In the genomic region with DNA sequence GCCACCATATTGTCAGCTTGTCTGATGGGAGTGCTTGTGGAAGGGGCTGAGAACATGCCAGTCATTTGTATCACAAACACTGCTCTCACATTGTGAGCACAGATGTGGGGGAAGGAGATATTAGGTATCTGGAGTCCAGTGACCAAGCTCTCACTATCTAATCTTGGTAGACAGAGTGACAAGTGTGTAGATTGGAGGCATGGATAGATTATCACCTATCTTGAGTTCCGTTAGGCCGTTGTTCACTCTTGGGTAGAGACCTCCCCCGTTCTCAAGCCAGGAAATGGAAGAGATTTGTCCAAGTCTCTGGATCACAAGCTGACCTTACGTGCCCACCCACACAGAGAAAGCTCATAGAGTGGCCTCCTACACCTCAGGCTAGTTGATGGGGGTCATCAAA, we compare ENCODE assay signal across 21 mouse cellular contexts.
A peak's percentile ranks its signal among the peaks of the same experiment; 100 is the strongest.
DNase-seq lines count a peak whose midpoint lies in the region; ATAC-seq and TF ChIP-seq lines count a peak whose summit lies in the region.
"Had no signal": no experiment of that assay in that cellular context is flagged by ENCODE, and none has a peak within 500 bp of the region (broad histone marks: within the 10 kb centered on the region; RNA-seq: fewer than 3 reads in every experiment).

No protein-coding gene starts in this region.

- peak; percentile 38 for ATAC-seq in megakaryocyte progenitor cell, adult 5-6 weeks (replicated peaks; ENCODE audit: poor library complexity)
- peak; percentile 60; the same call in 1 of the 2 replicates for ATAC-seq in megakaryocyte-erythroid progenitor cell, adult 5-6 weeks (replicated peaks; ENCODE audit: low FRiP score, low TSS enrichment, poor library complexity, severe bottlenecking)
- ATAC-seq: activated CD4-positive, CD25-positive, alpha-beta regulatory T cell, adult 4 months; CD4-positive, CD25-positive, alpha-beta regulatory T cell, adult 4 months; Patski had no signal

- H3K4me1 ChIP-seq in MEL (ENCODE audit: control insufficient read depth in 1 of 2, insufficient read depth in 2 of 2, low read length in 2 of 2), result peaks cover 14 to 44% of the 10 kb centered on the region in 2 experiments

- no peaks in the 10 kb centered on the region for H3K9me3 ChIP-seq in MEL (replicated peaks; ENCODE audit: insufficient read depth, low read length)

- TF ChIP-seq POLR2A in MEL (IDR thresholded peaks at IDR 0.05; ENCODE audit: control insufficient read depth in 1 of 2, insufficient read depth in 1 of 2, low read depth in 1 of 2, low read length in 2 of 2, poor library complexity in 1 of 2), result no peak; a peak in 1 of 4 replicates

- peak; percentile 95 to 99 for TF ChIP-seq EP300 in MEL (IDR thresholded peaks at IDR 0.05; ENCODE audit: low read depth in 1 of 2, low read length in 2 of 2)

- no peak for TF ChIP-seq RAD21 in MEL (IDR thresholded peaks at IDR 0.05; ENCODE audit: low read depth, low read length)

- peak; percentile 59 for DNase-seq in MEL (ENCODE audit: low read depth, low spot score)
- DNase-seq in left cerebral cortex, postnatal 36 days (ENCODE audit: low spot score in 2 of 2), result no peak
- DNase-seq in adrenal gland, postnatal 36 days, result no peak
- no peak for DNase-seq in lung, postnatal 14 days
- DNase-seq: adrenal gland, adult 2 months; adrenal gland, adult 8-10 months; adrenal gland, postnatal 10 days; adrenal gland, postnatal 14 days; adrenal gland, postnatal 25 days; B cell, adult 2 months; cerebellum, adult 11 months; cerebellum, adult 11-12 months; cerebellum, adult 18-20 months; cerebellum, adult 2 months; cerebellum, adult 8-10 months had no signal

- H3K27ac ChIP-seq in MEL (ENCODE audit: control insufficient read depth, low read depth, low read length), result peak overlapping the region; percentile 60

- peaks cover 0 to 25% of the 10 kb centered on the region in 2 experiments; a peak in 2 of 4 replicates for H3K36me3 ChIP-seq in MEL (ENCODE audit: control insufficient read depth in 1 of 2, insufficient read depth in 2 of 2, low read length in 2 of 2)
- H3K36me3 ChIP-seq: G1E had no signal

- intact Hi-C loops in left cerebral cortex, postnatal 36 days (cut with DNase I), result no loop called here

- no peaks in the 10 kb centered on the region for H3K79me2 ChIP-seq in MEL (ENCODE audit: control insufficient read depth, insufficient read depth, low read length, poor library complexity)

- no peaks in the 10 kb centered on the region for H3K27me3 ChIP-seq in MEL (ENCODE audit: control insufficient read depth in 1 of 2, insufficient read depth in 2 of 2, low read length in 2 of 2)
- H3K27me3 ChIP-seq: Patski had no signal

- no peak for TF ChIP-seq CTCF in MEL (IDR thresholded peaks at IDR 0.05 in 2 of 3, conservative IDR thresholded peaks at IDR 0.05 in 1 of 3; ENCODE audit: control insufficient read depth in 1 of 3, insufficient read depth in 1 of 3, low read depth in 2 of 3, low read length in 3 of 3, poor library complexity in 1 of 3, severe bottlenecking in 1 of 3)

- H3K4me3 ChIP-seq in MEL (ENCODE audit: control insufficient read depth in 1 of 2, insufficient read depth in 1 of 2, low read depth in 2 of 2, low read length in 2 of 2), result no peak overlapping the region

- H3K9ac ChIP-seq in MEL (ENCODE audit: control insufficient read depth, low read depth, low read length, poor library complexity, severe bottlenecking), result no peak overlapping the region

TF ChIP-seq in MEL, 35 proteins besides CTCF, POLR2A, EP300 and RAD21:
- TF ChIP-seq UBTF (IDR thresholded peaks at IDR 0.05; ENCODE audit: borderline replicate concordance, insufficient read depth, low read depth, low read length) (no peak), ZMIZ1 (IDR thresholded peaks at IDR 0.05; ENCODE audit: low read depth, low read length) (no peak), CHD2 (IDR thresholded peaks at IDR 0.05; ENCODE audit: low read length) (no peak), GABPA (IDR thresholded peaks at IDR 0.05; ENCODE audit: low read depth, low read length) (no peak), ZC3H11A (IDR thresholded peaks at IDR 0.05; ENCODE audit: low read depth, low read length) (no peak), ZKSCAN1 (IDR thresholded peaks at IDR 0.05; ENCODE audit: low read depth, low read length) (no peak), KAT2A (conservative IDR thresholded peaks at IDR 0.05; ENCODE audit: low read depth, low read length) (peak; percentile 51), TAL1 (IDR thresholded peaks at IDR 0.05; ENCODE audit: low read length) (no peak), HCFC1 (IDR thresholded peaks at IDR 0.05; ENCODE audit: low read depth, low read length) (0 out of 2 replicates have a peak, but pooled peaks have one; percentile 19), MYC (IDR thresholded peaks at IDR 0.05; ENCODE audit: low read depth, low read length) (0 out of 2 replicates have a peak, but pooled peaks have one; percentile 35), CHD1 (IDR thresholded peaks at IDR 0.05; ENCODE audit: low read depth, low read length) (no peak), TCF12 (IDR thresholded peaks at IDR 0.05; ENCODE audit: low read depth, low read length) (peak; percentile 95), NELFE (IDR thresholded peaks at IDR 0.05; ENCODE audit: low read depth, low read length) (no peak; the same call in 1 of the 2 replicates), MYB (IDR thresholded peaks at IDR 0.05; ENCODE audit: low read depth, low read length) (peak; percentile 96), SMC3 (IDR thresholded peaks at IDR 0.05; ENCODE audit: low read depth, low read length) (no peak), MAX (IDR thresholded peaks at IDR 0.05; ENCODE audit: low read length) (peak; percentile 39; the same call in 1 of the 2 replicates), MAZ (IDR thresholded peaks at IDR 0.05; ENCODE audit: low read depth, low read length) (0 out of 2 replicates have a peak, but pooled peaks have one; percentile 36), POLR2AphosphoS5 (IDR thresholded peaks at IDR 0.05; ENCODE audit: borderline replicate concordance, low read depth, low read length) (no peak), MEF2A (IDR thresholded peaks at IDR 0.05; ENCODE audit: extremely low read depth, insufficient replicate concordance, low read depth, low read length, poor library complexity, severe bottlenecking) (no peak), BHLHE40 (IDR thresholded peaks at IDR 0.05; ENCODE audit: borderline replicate concordance, low read depth, low read length) (peak; percentile 58; the same call in 1 of the 2 replicates), E2F4 (IDR thresholded peaks at IDR 0.05; ENCODE audit: borderline replicate concordance, low read depth, low read length) (0 out of 2 replicates have a peak, but pooled peaks have one; percentile 55), ELF1 (IDR thresholded peaks at IDR 0.05; ENCODE audit: low read depth, low read length) (no peak), POLR2AphosphoS2 (IDR thresholded peaks at IDR 0.05; ENCODE audit: low read length) (no peak), USF1 (IDR thresholded peaks at IDR 0.05; ENCODE audit: low read depth, low read length) (no peak), GATA1 (IDR thresholded peaks at IDR 0.05; ENCODE audit: low read depth, low read length) (peak; percentile 97), RCOR1 (IDR thresholded peaks at IDR 0.05; ENCODE audit: low read depth, low read length) (peak; percentile 68), SIN3A (IDR thresholded peaks at IDR 0.05; ENCODE audit: low read length) (peak; percentile 94), MAFK (IDR thresholded peaks at IDR 0.05; ENCODE audit: borderline replicate concordance, low read depth, low read length) (0 out of 2 replicates have a peak, but pooled peaks have one; percentile 21), USF2 (IDR thresholded peaks at IDR 0.05; ENCODE audit: borderline replicate concordance in 1 of 2, insufficient read depth in 1 of 2, low read depth in 1 of 2, low read length in 2 of 2) (no peak), TBP (IDR thresholded peaks at IDR 0.05; ENCODE audit: low read depth, low read length) (no peak), NRF1 (IDR thresholded peaks at IDR 0.05; ENCODE audit: insufficient read depth, low read depth, low read length, poor library complexity, severe bottlenecking) (no peak), JUND (IDR thresholded peaks at IDR 0.05; ENCODE audit: low read depth, low read length) (peak; percentile 80; the same call in 1 of the 2 replicates), ZNF384 (IDR thresholded peaks at IDR 0.05; ENCODE audit: low read depth, low read length) (no peak), MXI1 (IDR thresholded peaks at IDR 0.05; ENCODE audit: low read depth, low read length) (no peak), ETS1 (IDR thresholded peaks at IDR 0.05; ENCODE audit: low read depth, low read length) (peak; percentile 91)
